Mouse (Mus musculus): ENCODE results near the gene Car11.

GRCm38 (mm10) chr7:45711316-45712021 is 11.8 kb downstream of the Car11 start:
- no peak for TF ChIP-seq CTCF (IDR thresholded peaks at IDR 0.05; ENCODE audit: low read depth, low read length)
- no peak for TF ChIP-seq GATA1 (IDR thresholded peaks at IDR 0.05; ENCODE audit: borderline replicate concordance, low read length)
- no peak for TF ChIP-seq TAL1 (conservative IDR thresholded peaks at IDR 0.05; ENCODE audit: low read depth, low read length)
- no peak for TF ChIP-seq POLR2AphosphoS5 (IDR thresholded peaks at IDR 0.05; ENCODE audit: insufficient replicate concordance, low read depth, low read length)
- no peak for TF ChIP-seq GATA2 (IDR thresholded peaks at IDR 0.05; ENCODE audit: borderline replicate concordance, low read depth, low read length)
